Mouse (Mus musculus) splenic B cell, adult 2 months (primary cell): ENCODE measurements around the gene B3gat1.

Experiments used
- DNase-seq: peaks from one replicate; pipeline ENCODE4 v3.0.0-alpha.2; 2011; ENCODE audit warnings: low read depth, low spot score
- H3K27me3 ChIP-seq: 2 replicates; pipeline ENCODE4 v1.6.1; 2012; ENCODE audit warnings: mild to moderate bottlenecking, low read length, moderate library complexity, mixed read lengths; ENCODE audit not compliant: control insufficient read depth, poor library complexity, insufficient read depth, severe bottlenecking
- H3K36me3 ChIP-seq: 2 replicates; pipeline ENCODE4 v1.6.1; 2012; ENCODE audit warnings: mild to moderate bottlenecking, low read length, moderate library complexity, mixed read lengths; ENCODE audit not compliant: control insufficient read depth, poor library complexity, insufficient read depth, severe bottlenecking

B3gat1 gene

GRCm38 (mm10) chr9:26742817-26743216 lies 9.3 kb downstream of the B3gat1 start:
- no peak for DNase-seq
- no peaks in the 10 kb centered on the region for H3K27me3 ChIP-seq
- H3K36me3 ChIP-seq: no peaks in the 10 kb centered on the region

GRCm38 (mm10) chr9:26747121-26747520 lies 13.6 kb downstream of the B3gat1 start:
- H3K36me3 ChIP-seq: no peaks in the 10 kb centered on the region
- DNase-seq: no peak
- no peaks in the 10 kb centered on the region for H3K27me3 ChIP-seq

DNA sequence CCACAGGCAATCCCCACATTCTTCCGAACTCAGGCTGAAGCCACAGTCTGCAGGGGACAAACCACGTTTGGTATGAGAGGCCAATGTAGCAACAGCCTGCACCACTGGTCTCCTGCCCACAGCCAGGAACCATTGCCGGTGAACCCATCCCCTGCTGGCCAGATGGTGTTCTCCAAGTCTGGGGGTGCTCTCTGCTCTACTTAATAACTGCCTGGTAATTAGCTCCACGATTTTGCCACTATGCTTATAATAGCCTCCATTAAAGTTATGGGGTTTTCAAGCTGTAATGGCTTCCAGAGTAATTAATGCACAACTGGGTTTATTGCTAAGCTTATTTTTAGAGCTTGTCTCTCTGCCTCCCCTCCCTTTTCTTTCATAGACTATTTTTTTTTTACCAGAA lies 15.4 kb downstream of the B3gat1 start:
- Histone ChIP-seq H3K27me3 (no peaks in the 10 kb centered on the region), H3K36me3 (no peaks in the 10 kb centered on the region)
- DNase-seq: no peak

DNA sequence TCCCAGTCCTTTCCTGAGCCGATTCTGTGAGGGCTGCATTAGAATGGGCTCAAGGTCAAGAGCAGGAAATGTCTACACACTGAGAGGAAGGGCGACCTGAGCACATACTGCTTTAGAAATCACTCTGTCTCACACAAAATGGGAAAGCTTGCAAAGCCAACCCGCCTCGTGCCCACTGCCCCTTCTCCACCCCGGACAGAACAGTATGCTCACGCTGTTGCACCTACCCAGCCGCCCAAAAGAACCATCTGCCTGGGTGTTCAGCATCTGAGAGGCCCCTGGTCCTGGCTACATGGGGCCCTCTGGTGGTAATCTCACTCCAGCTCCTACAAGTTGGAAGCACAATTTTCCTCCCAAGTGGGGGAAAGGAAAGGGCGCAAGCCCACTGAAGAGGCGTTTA lies 26.6 kb downstream of the B3gat1 start:
- DNase-seq: no peak
- Histone ChIP-seq H3K27me3 (no peaks in the 10 kb centered on the region), H3K36me3 (no peaks in the 10 kb centered on the region)

DNA sequence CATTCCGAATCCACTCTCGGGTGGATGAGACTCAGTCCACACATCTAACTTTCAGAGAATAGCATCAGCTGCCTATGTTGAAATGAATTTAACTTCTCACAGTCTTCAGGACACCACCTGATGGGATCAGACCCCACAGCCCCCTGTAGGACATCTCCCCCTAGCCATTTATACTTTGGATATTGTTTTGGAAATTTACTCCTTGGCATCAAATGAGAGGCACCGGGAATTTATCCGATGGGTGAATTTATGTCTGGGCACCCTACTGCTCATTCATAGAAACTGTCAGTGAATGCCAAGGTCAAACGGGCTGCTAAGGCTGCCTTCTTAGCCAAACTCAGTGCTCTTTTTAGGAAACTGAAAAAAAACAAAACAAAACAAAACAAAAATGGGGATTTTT lies 27.0 kb downstream of the B3gat1 start:
- Histone ChIP-seq H3K36me3 (no peaks in the 10 kb centered on the region), H3K27me3 (no peaks in the 10 kb centered on the region)
- no peak for DNase-seq

DNA sequence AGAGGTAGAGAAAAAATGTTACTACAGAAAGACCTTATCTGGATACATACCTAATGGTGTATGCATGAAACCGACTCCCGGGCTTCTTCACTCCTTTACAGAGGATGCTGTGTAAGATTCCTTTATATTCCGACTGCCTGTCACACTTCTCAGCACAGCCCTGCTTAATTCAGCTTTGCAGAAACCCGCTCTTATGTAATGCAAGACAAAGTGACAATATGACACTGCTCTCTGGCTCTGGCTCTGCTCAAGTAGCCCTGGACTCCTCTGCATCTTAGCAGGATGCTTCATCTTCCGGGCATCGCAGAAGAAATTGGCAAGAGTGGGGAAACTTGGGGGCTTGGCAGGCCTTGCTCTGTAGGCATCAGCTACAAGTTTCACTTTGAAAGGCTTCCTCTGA lies 28.9 kb downstream of the B3gat1 start:
- DNase-seq: no peak
- Histone ChIP-seq H3K36me3 (no peaks in the 10 kb centered on the region), H3K27me3 (no peaks in the 10 kb centered on the region)

GRCm38 (mm10) chr9:26768181-26768580 lies 34.7 kb downstream of the B3gat1 start:
- Histone ChIP-seq H3K27me3 (no peaks in the 10 kb centered on the region), H3K36me3 (no peaks in the 10 kb centered on the region)
- no peak for DNase-seq

- no peaks in the 10 kb centered on the region for H3K36me3 ChIP-seq
- H3K27me3 ChIP-seq: no peaks in the 10 kb centered on the region
- DNase-seq: no peak
These were observed 42.2 kb downstream of the B3gat1 start for GRCm38 (mm10) chr9:26775700-26776099.

GRCm38 (mm10) chr9:26776122-26776902 lies 42.8 kb downstream of the B3gat1 start:
- H3K36me3 ChIP-seq: no peaks in the 10 kb centered on the region
- H3K27me3 ChIP-seq: no peaks in the 10 kb centered on the region
- peak; percentile 25 for DNase-seq

DNA sequence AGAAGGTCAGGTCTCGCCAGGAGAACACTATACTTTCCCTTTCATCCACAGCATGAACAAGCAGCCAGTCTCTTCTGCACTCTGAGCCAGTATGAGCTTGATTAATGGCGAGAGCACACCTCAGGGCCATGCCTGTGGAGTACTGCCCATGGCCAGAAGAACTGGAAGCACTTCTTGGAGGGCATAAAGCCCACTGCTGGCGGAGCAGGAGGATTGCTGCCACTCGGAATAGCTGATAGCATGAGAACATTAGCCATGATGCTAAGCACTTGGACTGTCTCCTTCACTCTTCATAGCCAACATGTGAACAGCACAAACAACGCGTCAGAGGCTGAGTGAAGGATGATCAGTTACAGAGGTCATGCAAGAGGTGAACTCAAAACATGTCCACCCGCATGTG lies 44.9 kb downstream of the B3gat1 start:
- Histone ChIP-seq H3K27me3 (no peaks in the 10 kb centered on the region), H3K36me3 (no peaks in the 10 kb centered on the region)
- no peak for DNase-seq

GRCm38 (mm10) chr9:26783414-26783975 lies 50.0 kb downstream of the B3gat1 start:
- no peak for DNase-seq
- Histone ChIP-seq H3K27me3 (no peaks in the 10 kb centered on the region), H3K36me3 (no peaks in the 10 kb centered on the region)

- no peaks in the 10 kb centered on the region for H3K36me3 ChIP-seq
- DNase-seq: no peak
- H3K27me3 ChIP-seq: no peaks in the 10 kb centered on the region
These were observed 59.3 kb downstream of the B3gat1 start for GRCm38 (mm10) chr9:26792829-26793228.

DNA sequence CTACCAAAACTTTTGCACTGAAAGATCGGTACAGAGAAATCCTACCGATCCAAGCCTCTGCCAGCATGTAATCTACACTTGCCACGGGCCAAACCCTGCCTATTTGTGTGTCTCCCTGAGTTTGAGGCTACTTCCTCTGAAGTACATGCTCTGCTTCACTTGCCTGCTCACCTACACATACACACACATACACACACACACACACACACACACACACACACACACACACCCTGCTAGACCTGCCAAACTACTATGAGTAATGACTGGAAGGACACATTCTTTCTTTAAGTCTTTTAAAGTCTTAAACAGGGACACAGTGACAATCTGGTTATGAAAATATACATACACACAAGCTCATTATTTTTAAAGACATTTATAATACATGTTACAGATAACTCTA lies 64.7 kb downstream of the B3gat1 start:
- Histone ChIP-seq H3K27me3 (no peaks in the 10 kb centered on the region), H3K36me3 (no peaks in the 10 kb centered on the region)
- DNase-seq: no peak

- Histone ChIP-seq H3K27me3 (no peaks in the 10 kb centered on the region), H3K36me3 (no peaks in the 10 kb centered on the region)
- DNase-seq: no peak
These were observed 65.2 kb downstream of the B3gat1 start for GRCm38 (mm10) chr9:26798731-26799130.

GRCm38 (mm10) chr9:26800357-26800756 lies 66.8 kb downstream of the B3gat1 start:
- no peaks in the 10 kb centered on the region for H3K36me3 ChIP-seq
- no peaks in the 10 kb centered on the region for H3K27me3 ChIP-seq
- DNase-seq: no peak

DNA sequence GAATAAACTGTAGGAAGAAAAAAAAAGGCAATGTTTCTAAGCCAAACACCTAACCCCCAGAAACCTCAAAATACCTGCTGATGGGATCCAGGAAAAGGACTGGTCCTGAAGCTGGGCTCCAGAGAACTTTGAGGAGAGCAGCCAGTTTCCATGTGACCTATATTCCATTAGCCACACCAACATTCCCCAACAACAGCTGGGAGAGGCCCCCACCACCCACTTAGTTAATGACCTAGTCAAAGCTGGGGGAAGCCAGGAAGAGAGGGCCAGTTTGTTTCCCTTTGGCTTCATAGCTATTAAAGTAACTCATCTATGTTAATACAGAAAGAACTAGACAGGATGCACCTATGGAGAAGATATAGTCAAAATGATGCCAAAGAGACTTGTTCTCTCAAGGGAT lies 70.8 kb downstream of the B3gat1 start:
- H3K36me3 ChIP-seq: no peaks in the 10 kb centered on the region
- DNase-seq: no peak
- no peaks in the 10 kb centered on the region for H3K27me3 ChIP-seq
